Mouse (Mus musculus) embryonic facial prominence, embryonic 11.5 days (tissue): ENCODE measurements around the gene Slc22a17. TPM values are rescaled to one million over a fixed set of nuclear protein-coding genes. Genes with fewer than 3 reads are reported as not detected.

Experiments
- ATAC-seq: fragments of 200-750 bp; cut with Nextera tagmentation; replicated peaks from 2 replicates; pipeline ENCODE4 v1.8.0; 2017; ENCODE audit warnings: low read depth; ENCODE audit not compliant: insufficient number of reproducible peaks, low FRiP score, low TSS enrichment
- DNase-seq: peaks from one replicate; pipeline ENCODE4 v3.0.0-alpha.2; 2015; ENCODE audit warnings: low spot score
- H3K27ac ChIP-seq: fragments of 300-500 bp; sonication (generic); replicated peaks from 2 replicates; pipeline ENCODE4 v1.5.1; 2014; ENCODE audit warnings: mild to moderate bottlenecking, low read depth, low read length, control low read depth
- H3K27me3 ChIP-seq: fragments of 300-500 bp; sonication (generic); 2 replicates; pipeline ENCODE4 v1.6.1; 2014; ENCODE audit warnings: mild to moderate bottlenecking, low read length, moderate library complexity, mixed read lengths; ENCODE audit not compliant: control insufficient read depth, insufficient read depth
- H3K36me3 ChIP-seq: fragments of 300-500 bp; sonication (generic); replicated peaks from 2 replicates; pipeline ENCODE4 v1.6.1; 2014; ENCODE audit warnings: low read depth, mild to moderate bottlenecking, low read length, moderate library complexity, mixed read lengths; ENCODE audit not compliant: control insufficient read depth, insufficient read depth
- H3K4me1 ChIP-seq: fragments of 300-500 bp; sonication (generic); 2 replicates; pipeline ENCODE4 v1.6.1; 2014; ENCODE audit warnings: low read length, mixed read lengths; ENCODE audit not compliant: control insufficient read depth, insufficient read depth
- H3K4me2 ChIP-seq: fragments of 300-500 bp; sonication (generic); 2 replicates; pipeline ENCODE4 v1.6.1; 2014; ENCODE audit warnings: low read depth, mild to moderate bottlenecking, control low read depth, low read length, moderate library complexity
- H3K4me3 ChIP-seq: fragments of 300-500 bp; sonication (generic); 2 replicates; pipeline ENCODE4 v1.5.1; 2014; ENCODE audit warnings: low read depth, low read length, control low read depth
- H3K9ac ChIP-seq: fragments of 300-500 bp; sonication (generic); replicated peaks from 2 replicates; pipeline ENCODE4 v1.6.1; 2014; ENCODE audit warnings: mild to moderate bottlenecking, control low read depth, low read length
- H3K9me3 ChIP-seq: fragments of 300-500 bp; sonication (generic); replicated peaks from 2 replicates; pipeline ENCODE4 v1.6.1; 2016; ENCODE audit warnings: mild to moderate bottlenecking, low read length, inconsistent platforms, mixed read lengths; ENCODE audit not compliant: control insufficient read depth
- whole genome bisulfite sequencing: fragments of 180-500 bp; shearing (Covaris S2); extraction: QIAGEN DNeasy Blood & Tissue Kit; methylation state at CpG from one replicate; pipeline ENCODE4 v1.1.7; 2014; 5-methylcytosine and 5-hydroxymethylcytosine counted together
- polyA plus RNA-seq: library from polyadenylated mRNA; unstranded; fragments of >200 nt; fragmentation: Nextera tagmentation; extraction: Ambion mirVana; gene quantifications from 2 replicates; pipeline ENCODE4 v1.2.1, GENCODE M21; 2014

Gene Slc22a17
- polyA plus RNA-seq, 1 experiment from 2014 or later, result 38.2 TPM

GRCm38 (mm10) chr14:54926401-54927158 is 13.6 kb upstream of the Slc22a17 start:
- DNase-seq (peak; percentile 92), ATAC-seq (peak; percentile 82)
- Histone ChIP-seq H3K27me3 (no peaks in the 10 kb centered on the region), H3K36me3 (peaks cover under 1% of the 10 kb centered on the region; the same call in 1 of the 2 replicates), H3K4me1 (peaks cover 11% of the 10 kb centered on the region), H3K27ac (peak overlapping the region; percentile 99), H3K9ac (peak overlapping the region; percentile 98), H3K4me3 (peak overlapping the region; percentile 49), H3K4me2 (peak overlapping the region; percentile 97), H3K9me3 (peaks cover under 1% of the 10 kb centered on the region; the same call in 1 of the 2 replicates)
- under 1% methylated on average over 42 of the region's 58 CpGs for WGBS

- under 1% methylated on average over 57 of the region's 57 CpGs for WGBS
- ATAC-seq (peak; percentile 75), DNase-seq (peak; percentile 75)
- peak within 1 kb of the TSS; percentile 97 for H3K4me2 ChIP-seq
- H3K36me3 ChIP-seq, result peaks cover 9% of the 10 kb centered on the region
- H3K4me1 ChIP-seq, result peaks cover 11% of the 10 kb centered on the region
- peak within 1 kb of the TSS; percentile 49 for H3K4me3 ChIP-seq
- no peaks in the 10 kb centered on the region for H3K27me3 ChIP-seq
- peak within 1 kb of the TSS; percentile 99 for H3K27ac ChIP-seq
- H3K9me3 ChIP-seq, result peaks cover 10% of the 10 kb centered on the region
- H3K9ac ChIP-seq, result peak within 1 kb of the TSS; percentile 98
Observed at GRCm38 (mm10) chr14:54925349-54926342, 12.7 kb upstream of the Slc22a17 start, which contains the start of gene Efs. Gene Efs (minus strand): TSS chr14:54926126.

- H3K27ac ChIP-seq, result peak overlapping the region; percentile 99
- WGBS, result 11% methylated on average over 7 of the region's 7 CpGs
- peak; percentile 65 for ATAC-seq
Observed at GRCm38 (mm10) chr14:54924641-54925348, 11.9 kb upstream of the Slc22a17 start.

GRCm38 (mm10) chr14:54920076-54920685 is 7.2 kb upstream of the Slc22a17 start:
- 92% methylated on average over 16 of the region's 16 CpGs for WGBS
- H3K36me3 ChIP-seq, result peaks cover 17% of the 10 kb centered on the region
- no peak overlapping the region for H3K9ac ChIP-seq

More at GRCm38 (mm10) chr14:54924641-54925348, 11.9 kb upstream of the Slc22a17 start:
- peak; percentile 77 for DNase-seq
- peak overlapping the region; percentile 49 for H3K4me3 ChIP-seq
- H3K9ac ChIP-seq, result peak overlapping the region; percentile 98
- H3K9me3 ChIP-seq, result peaks cover 10% of the 10 kb centered on the region
- H3K27me3 ChIP-seq, result no peaks in the 10 kb centered on the region
- H3K4me2 ChIP-seq, result peak overlapping the region; percentile 97
- peaks cover 11% of the 10 kb centered on the region for H3K36me3 ChIP-seq
- peaks cover 11% of the 10 kb centered on the region for H3K4me1 ChIP-seq

GRCm38 (mm10) chr14:54913343-54913742 is 411 bp upstream of the Slc22a17 start:
- Histone ChIP-seq H3K9ac (peak overlapping the region; percentile 87), H3K4me3 (peak overlapping the region; percentile 89), H3K36me3 (peaks cover 6% of the 10 kb centered on the region), H3K4me2 (peak overlapping the region; percentile 98), H3K9me3 (no peaks in the 10 kb centered on the region), H3K4me1 (no peaks in the 10 kb centered on the region; the same call in 1 of the 2 replicates), H3K27me3 (no peaks in the 10 kb centered on the region), H3K27ac (no peak overlapping the region)
- DNase-seq, result no peak
- 19% methylated on average over 10 of the region's 10 CpGs for WGBS
- ATAC-seq, result peak; percentile 14; the same call in 1 of the 2 replicates

More at GRCm38 (mm10) chr14:54920076-54920685, 7.2 kb upstream of the Slc22a17 start:
- DNase-seq (no peak), ATAC-seq (no peak)
- Histone ChIP-seq H3K27me3 (no peaks in the 10 kb centered on the region), H3K4me3 (no peak overlapping the region), H3K4me2 (no peak overlapping the region), H3K4me1 (peaks cover 3% of the 10 kb centered on the region), H3K9me3 (peaks cover 10% of the 10 kb centered on the region), H3K27ac (no peak overlapping the region)

- no peaks in the 10 kb centered on the region; the same call in 1 of the 2 replicates for H3K4me1 ChIP-seq
- H3K9ac ChIP-seq, result peak overlapping the region; percentile 87
- DNase-seq (peak; percentile 40), ATAC-seq (peak; percentile 45; the same call in 1 of the 2 replicates)
- H3K9me3 ChIP-seq, result no peaks in the 10 kb centered on the region
- H3K4me2 ChIP-seq, result peak overlapping the region; percentile 98
- H3K36me3 ChIP-seq, result peaks cover 5% of the 10 kb centered on the region
- 2% methylated on average over 41 of the region's 69 CpGs for WGBS
- H3K27me3 ChIP-seq, result no peaks in the 10 kb centered on the region
- H3K27ac ChIP-seq, result peak overlapping the region; percentile 78
- peak overlapping the region; percentile 89 for H3K4me3 ChIP-seq
Observed at GRCm38 (mm10) chr14:54912109-54912850, 652 bp downstream of the Slc22a17 start.
